Mouse (Mus musculus): ENCODE results near the gene Slc13a2. TPM values are rescaled to one million over a fixed set of nuclear protein-coding genes. Genes with fewer than 3 reads are reported as not detected.

Gene Slc13a2
- total RNA-seq, 2 experiments from 2014 or later = not detected

DNA sequence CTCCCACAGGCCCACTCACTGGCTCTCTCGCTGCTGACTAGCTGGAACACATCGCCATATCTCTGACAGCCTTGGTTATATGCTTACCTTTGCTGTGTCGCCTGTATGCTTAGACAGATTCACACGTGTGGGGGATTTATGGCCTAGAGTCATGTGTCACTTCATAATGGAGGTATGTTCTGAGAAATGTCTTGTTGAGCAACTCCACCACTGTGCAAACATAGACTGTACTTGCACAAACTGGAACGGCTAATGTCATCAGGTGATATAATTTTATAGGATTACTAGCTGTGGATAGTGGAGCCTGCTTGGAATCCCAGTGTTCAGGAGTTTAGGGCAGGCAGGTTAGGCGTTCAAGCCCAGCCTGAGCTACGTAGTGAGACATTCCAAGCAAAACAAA lies 15.2 kb upstream of the Slc13a2 start:
- intact Hi-C loops (cut with DNase I) = no loop called here
- no peak for DNase-seq (ENCODE audit: low spot score in 2 of 2)

- no peak for DNase-seq (ENCODE audit: low spot score in 2 of 2)
- intact Hi-C loops (cut with DNase I) = no loop called here
Measured at GRCm38 (mm10) chr11:78435776-78436349, 13.8 kb upstream of the Slc13a2 start.

- no peak for DNase-seq (ENCODE audit: low spot score in 2 of 2)
- intact Hi-C loops (cut with DNase I) = no loop called here
Measured at GRCm38 (mm10) chr11:78434052-78434451, 12.0 kb upstream of the Slc13a2 start.

DNA sequence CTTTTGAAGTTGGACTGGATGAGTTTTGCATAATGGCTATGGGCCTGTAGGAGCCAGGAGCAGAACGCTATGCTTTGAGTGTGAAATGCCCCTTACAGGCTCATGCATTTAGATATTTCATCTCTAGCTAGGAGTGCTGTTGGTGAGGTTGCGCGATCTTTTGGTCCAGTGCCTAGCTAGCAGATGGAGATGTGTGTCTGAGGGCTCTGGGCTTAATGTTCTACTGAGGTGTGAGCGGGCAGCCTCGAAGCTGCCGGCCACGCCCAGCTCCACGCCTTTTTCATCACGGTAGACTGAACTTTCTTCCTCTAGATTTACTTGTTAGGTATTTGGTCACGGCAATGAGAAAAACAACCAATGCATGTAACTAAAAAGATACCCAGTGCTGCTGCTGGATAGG lies 9.2 kb upstream of the Slc13a2 start:
- intact Hi-C loops (cut with DNase I) = no loop called here
- DNase-seq (ENCODE audit: low spot score in 2 of 2) = no peak

DNA sequence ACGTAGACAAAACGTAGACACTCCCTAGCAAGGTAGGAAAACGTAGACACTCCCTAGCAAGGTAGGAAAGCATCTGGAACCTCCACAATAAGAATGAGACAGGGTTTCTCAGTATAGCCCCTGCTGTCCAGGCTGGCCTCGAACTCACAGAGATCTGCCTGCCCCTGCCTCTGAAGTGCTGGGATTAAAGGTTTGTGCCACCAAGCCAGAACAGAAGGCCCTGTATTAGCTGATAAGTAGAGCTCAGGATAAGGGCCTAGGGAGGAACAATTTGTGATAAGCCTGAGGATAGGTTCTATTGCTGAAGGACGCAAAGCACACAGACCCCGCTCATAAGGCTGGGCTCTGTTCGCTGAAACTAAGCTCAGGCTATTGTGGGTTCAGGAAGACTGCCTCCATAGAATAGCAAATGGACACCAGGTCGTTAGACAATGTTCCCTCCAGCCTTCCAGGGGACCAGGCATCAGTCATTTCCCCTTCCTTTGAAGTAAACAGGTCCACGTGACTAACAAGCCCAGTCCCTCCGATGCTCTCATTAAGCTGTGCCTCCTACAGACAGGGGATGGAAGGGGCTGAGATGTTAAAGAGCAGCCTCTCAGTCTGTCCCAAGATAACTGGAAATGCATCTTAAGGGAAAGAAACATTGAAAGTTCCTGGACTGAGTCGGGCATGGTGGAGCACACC lies 8.3 kb upstream of the Slc13a2 start:
- intact Hi-C loops (cut with DNase I) = no loop called here
- no peak for DNase-seq (ENCODE audit: low spot score in 2 of 2)

DNA sequence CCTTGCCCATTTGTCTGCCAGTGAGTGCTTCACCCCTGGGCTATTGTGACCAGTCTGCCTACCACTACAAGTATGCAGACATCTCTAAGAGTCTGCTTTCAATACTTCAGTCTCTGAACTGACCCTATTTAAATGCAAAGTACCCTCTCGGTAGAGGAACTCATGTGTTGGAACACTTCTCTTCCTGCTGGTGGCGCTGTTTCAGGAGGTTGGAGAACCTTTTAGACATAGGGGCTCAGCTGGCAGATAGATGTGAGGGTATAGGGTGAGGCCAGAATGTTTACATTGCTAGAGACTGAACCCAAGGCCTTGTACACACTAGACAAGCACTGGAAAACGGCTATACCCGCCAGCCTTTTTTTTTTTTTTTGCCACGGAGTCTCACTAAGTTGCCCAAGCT lies 6.3 kb upstream of the Slc13a2 start:
- intact Hi-C loops (cut with DNase I) = no loop called here

GRCm38 (mm10) chr11:78427655-78428054 lies 5.6 kb upstream of the Slc13a2 start:
- DNase-seq (ENCODE audit: low spot score in 2 of 2) = no peak
- intact Hi-C loops (cut with DNase I) = no loop called here

More for the DNA sequence above, 6.3 kb upstream of the Slc13a2 start:
- no peak for DNase-seq (ENCODE audit: low spot score in 2 of 2)

DNA sequence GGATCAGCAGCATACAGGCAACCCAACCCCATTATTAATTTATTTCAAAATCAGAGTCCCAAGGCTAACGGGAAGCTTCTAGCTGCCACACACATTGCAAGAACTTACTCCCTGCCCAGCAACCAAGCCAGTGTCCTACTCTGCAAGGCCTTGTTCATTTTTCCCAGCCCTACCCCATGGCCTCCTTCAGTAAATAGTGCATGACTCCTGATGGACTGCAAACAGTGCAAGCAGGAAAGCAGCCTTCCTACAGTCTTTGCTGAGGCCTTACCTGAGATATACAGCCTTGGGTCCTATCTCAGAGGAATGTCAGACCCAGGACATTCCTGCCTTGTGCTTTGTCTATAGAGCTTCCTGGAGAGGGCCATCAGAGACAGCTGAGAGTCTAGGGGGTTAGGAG lies 3.6 kb upstream of the Slc13a2 start:
- no peak for DNase-seq (ENCODE audit: low spot score in 2 of 2)
- intact Hi-C loops (cut with DNase I) = no loop called here

DNA sequence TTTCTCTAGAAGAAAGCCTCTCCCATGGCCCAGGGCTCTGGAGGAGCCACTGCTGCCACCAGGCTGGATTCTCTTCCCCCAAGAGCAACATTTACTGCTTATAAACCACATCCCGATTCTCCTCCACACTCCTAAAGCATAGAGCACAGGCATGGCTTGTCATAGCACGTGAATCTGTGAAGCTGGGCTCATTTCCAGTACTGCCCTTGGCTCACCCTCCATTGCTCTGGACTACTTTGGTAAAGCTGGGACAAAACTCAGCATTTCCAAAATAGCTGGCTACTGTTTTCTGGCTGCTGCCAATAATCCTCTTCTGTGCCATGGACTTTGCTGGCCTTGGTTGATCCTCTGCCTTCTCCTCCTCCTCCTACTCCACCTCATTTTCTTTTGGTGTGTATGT lies 2.3 kb upstream of the Slc13a2 start:
- intact Hi-C loops (cut with DNase I) = no loop called here
- peak; percentile 26 to 64 for DNase-seq (ENCODE audit: low spot score in 2 of 2)

GRCm38 (mm10) chr11:78421201-78422009 lies 612 bp downstream of the Slc13a2 start:
- intact Hi-C loops (cut with DNase I) = no loop called here
- DNase-seq (ENCODE audit: low spot score in 2 of 2) = no peak

GRCm38 (mm10) chr11:78420263-78420889 lies 1.6 kb downstream of the Slc13a2 start:
- intact Hi-C loops (cut with DNase I) = no loop called here
- no peak for DNase-seq (ENCODE audit: low spot score in 2 of 2)

GRCm38 (mm10) chr11:78416854-78417253 lies 5.2 kb downstream of the Slc13a2 start:
- intact Hi-C loops (cut with DNase I) = no loop called here
- DNase-seq (ENCODE audit: low spot score in 2 of 2) = no peak

GRCm38 (mm10) chr11:78412861-78413260 lies 9.2 kb downstream of the Slc13a2 start:
- DNase-seq (ENCODE audit: low spot score in 2 of 2) = peak in 1 of 2 experiments; percentile 19
- intact Hi-C loops (cut with DNase I) = no loop called here

GRCm38 (mm10) chr11:78412324-78412850 lies 9.6 kb downstream of the Slc13a2 start:
- DNase-seq (ENCODE audit: low spot score in 2 of 2) = no peak
- intact Hi-C loops (cut with DNase I) = no loop called here

- intact Hi-C loops (cut with DNase I) = no loop called here
- DNase-seq (ENCODE audit: low spot score in 2 of 2) = no peak
Measured at GRCm38 (mm10) chr11:78411606-78412323, 10.3 kb downstream of the Slc13a2 start.

DNA sequence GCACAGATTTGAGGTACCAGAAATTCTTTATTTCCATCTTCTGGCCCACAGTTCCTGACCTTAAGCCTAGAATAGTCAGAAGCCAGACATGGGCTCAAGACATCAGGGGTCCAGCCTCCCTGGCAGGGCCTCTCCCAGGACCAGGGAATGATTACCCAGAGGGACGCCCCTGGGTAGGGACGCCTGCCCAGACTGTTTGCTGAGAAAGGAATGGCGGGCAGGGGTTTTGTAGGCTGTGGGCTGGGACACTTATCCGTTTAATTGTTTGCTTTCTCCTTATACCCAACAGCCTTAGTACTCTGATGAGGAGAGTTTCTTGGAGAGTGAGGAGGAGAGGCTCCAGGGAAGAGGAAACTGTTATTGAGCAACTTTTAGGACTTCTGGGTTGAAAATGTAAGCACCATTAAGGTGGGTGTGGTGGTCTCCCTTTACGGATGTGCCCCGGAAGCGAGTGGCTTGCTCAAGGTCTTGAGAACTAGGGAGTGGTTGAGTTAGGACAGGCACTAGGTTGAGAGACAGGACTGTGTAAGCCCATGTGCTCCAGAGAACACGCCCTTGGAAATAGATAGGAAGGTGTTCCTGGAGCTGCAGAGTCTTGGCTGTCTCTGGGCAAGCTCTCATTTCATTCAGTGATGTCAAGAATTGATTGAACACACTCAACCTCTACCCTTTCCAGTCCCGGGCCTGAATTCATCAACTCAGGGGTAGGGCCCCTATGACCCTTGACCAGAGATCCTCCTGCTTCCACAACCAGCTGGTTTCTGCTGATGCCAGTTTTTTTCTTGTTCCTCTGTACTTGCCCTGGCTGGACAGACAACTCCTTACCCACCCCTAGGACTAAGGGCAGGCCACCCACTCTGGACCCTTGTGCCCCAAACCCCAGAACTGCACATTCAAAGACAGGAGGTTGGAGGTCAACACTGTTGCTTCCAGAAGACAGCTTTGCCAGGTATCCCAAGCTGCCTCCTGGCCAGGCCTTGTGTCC lies 13.5 kb downstream of the Slc13a2 start:
- DNase-seq (ENCODE audit: low spot score in 2 of 2) = no peak
- intact Hi-C loops (cut with DNase I) = no loop called here

GRCm38 (mm10) chr11:78402062-78402461 lies 20.0 kb downstream of the Slc13a2 start:
- no peak for DNase-seq (ENCODE audit: low spot score in 2 of 2)
- intact Hi-C loops (cut with DNase I) = no loop called here

DNA sequence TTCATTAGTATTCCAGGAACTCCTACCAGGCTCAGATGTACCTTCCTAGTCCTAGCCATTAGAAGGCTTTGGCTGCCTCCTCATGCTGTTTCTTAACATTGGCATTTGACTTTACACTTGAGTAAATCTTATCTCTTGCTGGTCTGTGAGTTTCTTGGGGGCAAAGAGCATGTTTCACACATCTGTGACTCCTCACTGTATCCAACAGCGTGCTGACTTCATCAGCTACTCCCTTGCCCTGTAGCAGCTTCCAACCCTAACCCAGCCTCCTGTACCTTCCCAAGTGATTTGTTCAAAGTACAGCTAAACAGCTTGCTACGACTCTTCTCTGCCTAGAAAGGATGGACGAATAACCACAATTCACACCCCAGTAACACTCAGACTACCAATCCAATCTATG lies 20.5 kb downstream of the Slc13a2 start:
- DNase-seq (ENCODE audit: low spot score in 2 of 2) = no peak
- intact Hi-C loops (cut with DNase I) = no loop called here
